Mouse (Mus musculus) gastrocnemius, postnatal 10 days (tissue): ENCODE measurements around the gene Ccdc34. TPM values are rescaled to one million over a fixed set of nuclear protein-coding genes. Genes with fewer than 3 reads are reported as not detected.

Experiments
- DNase-seq: peaks from one replicate; pipeline ENCODE4 v3.0.0; 2021; ENCODE audit warnings: mixed read lengths
- total RNA-seq, 2 experiments: library from RNA; stranded (reverse); gene quantifications; 2 replicates each; pipeline ENCODE4 v1.2.3; 2021

Gene Ccdc34
- total RNA-seq, 2 experiments from 2014 or later: 10.5 to 13.2 TPM

- no peak for DNase-seq
These were observed 162.7 kb downstream of the Ccdc34 start for GRCm38 (mm10) chr2:110180316-110180670.

- no peak for DNase-seq
These were observed 164.0 kb downstream of the Ccdc34 start for GRCm38 (mm10) chr2:110181666-110182065.

GRCm38 (mm10) chr2:110182248-110182647 lies 164.6 kb downstream of the Ccdc34 start:
- DNase-seq: no peak

GRCm38 (mm10) chr2:110182795-110183486 lies 165.3 kb downstream of the Ccdc34 start:
- no peak for DNase-seq

- no peak for DNase-seq
These were observed 166.5 kb downstream of the Ccdc34 start for GRCm38 (mm10) chr2:110184071-110184470.

GRCm38 (mm10) chr2:110186427-110186980 lies 168.9 kb downstream of the Ccdc34 start:
- no peak for DNase-seq

- no peak for DNase-seq
These were observed 171.2 kb downstream of the Ccdc34 start for GRCm38 (mm10) chr2:110188696-110189397.

- DNase-seq: no peak
These were observed 172.8 kb downstream of the Ccdc34 start for GRCm38 (mm10) chr2:110190416-110190815.

- DNase-seq: no peak
These were observed 173.6 kb downstream of the Ccdc34 start for GRCm38 (mm10) chr2:110191186-110191690.

- peak; percentile 94 for DNase-seq
These were observed 174.5 kb downstream of the Ccdc34 start for GRCm38 (mm10) chr2:110191965-110192701.

GRCm38 (mm10) chr2:110192702-110193312 lies 175.2 kb downstream of the Ccdc34 start:
- DNase-seq: no peak

GRCm38 (mm10) chr2:110196551-110196950 lies 178.9 kb downstream of the Ccdc34 start:
- DNase-seq: no peak

- no peak for DNase-seq
These were observed 182.0 kb downstream of the Ccdc34 start for GRCm38 (mm10) chr2:110199648-110200047.

- no peak for DNase-seq
These were observed 184.2 kb downstream of the Ccdc34 start for GRCm38 (mm10) chr2:110201770-110202169.

- no peak for DNase-seq
These were observed 185.3 kb downstream of the Ccdc34 start for GRCm38 (mm10) chr2:110202716-110203497.

GRCm38 (mm10) chr2:110204169-110204568 lies 186.6 kb downstream of the Ccdc34 start:
- no peak for DNase-seq

- peak; percentile 79 for DNase-seq
These were observed 187.2 kb downstream of the Ccdc34 start for GRCm38 (mm10) chr2:110204705-110205318.

GRCm38 (mm10) chr2:110210508-110211496 lies 193.2 kb downstream of the Ccdc34 start:
- no peak for DNase-seq

GRCm38 (mm10) chr2:110214278-110214677 lies 196.7 kb downstream of the Ccdc34 start:
- no peak for DNase-seq
